Mouse (Mus musculus) heart, embryonic 12.5 days (tissue): ENCODE results near the gene Pde4d. TPM values are rescaled to one million over a fixed set of nuclear protein-coding genes. Genes with fewer than 3 reads are reported as not detected.

ENCODE experiments used
- ATAC-seq: fragments of 200-750 bp; cut with Nextera tagmentation; 2 replicates; pipeline ENCODE4 v1.8.0; 2017; ENCODE audit warnings: moderate TSS enrichment, moderate library complexity; ENCODE audit not compliant: insufficient number of reproducible peaks, low FRiP score
- H3K27ac ChIP-seq: fragments of 300-500 bp; sonication (generic); 2 replicates; pipeline ENCODE4 v1.5.1; 2016; ENCODE audit warnings: mild to moderate bottlenecking, moderate library complexity; ENCODE audit not compliant: poor library complexity, severe bottlenecking
- H3K27me3 ChIP-seq: fragments of 300-500 bp; sonication (generic); replicated peaks from 2 replicates; pipeline ENCODE4 v1.6.1; 2016; ENCODE audit warnings: mild to moderate bottlenecking, moderate library complexity
- H3K36me3 ChIP-seq: fragments of 300-500 bp; sonication (generic); 2 replicates; pipeline ENCODE4 v1.6.1; 2016; ENCODE audit warnings: mild to moderate bottlenecking, moderate library complexity
- H3K4me1 ChIP-seq: fragments of 300-500 bp; sonication (generic); replicated peaks from 2 replicates; pipeline ENCODE4 v1.6.1; 2016; ENCODE audit warnings: mild to moderate bottlenecking
- H3K4me2 ChIP-seq: fragments of 300-500 bp; sonication (generic); 2 replicates; pipeline ENCODE4 v1.6.1; 2016; ENCODE audit warnings: mild to moderate bottlenecking, moderate library complexity
- H3K4me3 ChIP-seq: fragments of 300-500 bp; sonication (generic); 2 replicates; pipeline ENCODE4 v1.5.1; 2016; ENCODE audit warnings: mild to moderate bottlenecking
- H3K9ac ChIP-seq: fragments of 300-500 bp; sonication (generic); 2 replicates; pipeline ENCODE4 v1.6.1; 2016; ENCODE audit warnings: mild to moderate bottlenecking, moderate library complexity
- H3K9me3 ChIP-seq: fragments of 300-500 bp; sonication (generic); replicated peaks from 2 replicates; pipeline ENCODE4 v1.6.1; 2016; ENCODE audit warnings: mild to moderate bottlenecking, moderate library complexity
- WGBS: fragments of 180-500 bp; shearing (Covaris S2); methylation state at CpG from one replicate; pipeline ENCODE4 v1.1.7; 2016; 5-methylcytosine and 5-hydroxymethylcytosine counted together
- polyA plus RNA-seq: library from polyadenylated mRNA; unstranded; fragments of >200 nt; fragmentation: Nextera tagmentation; extraction: Ambion mirVana; gene quantifications from 2 replicates; pipeline ENCODE4 v1.2.1, GENCODE M21; 2016

Pde4d gene
- polyA plus RNA-seq, 1 experiment from 2014 or later, result 34.2 TPM

GRCm38 (mm10) chr13:108900160-108900559 is 450.4 kb downstream of the Pde4d start:
- H3K27ac ChIP-seq, result no peak overlapping the region
- H3K9ac ChIP-seq, result no peak overlapping the region
- no peaks in the 10 kb centered on the region for H3K4me1 ChIP-seq
- no peaks in the 10 kb centered on the region for H3K27me3 ChIP-seq
- no peaks in the 10 kb centered on the region for H3K36me3 ChIP-seq
- no peak overlapping the region for H3K4me3 ChIP-seq
- no peak overlapping the region for H3K4me2 ChIP-seq
- 81% methylated on average over 5 of the region's 5 CpGs for WGBS
- no peak for ATAC-seq
- no peaks in the 10 kb centered on the region for H3K9me3 ChIP-seq

DNA sequence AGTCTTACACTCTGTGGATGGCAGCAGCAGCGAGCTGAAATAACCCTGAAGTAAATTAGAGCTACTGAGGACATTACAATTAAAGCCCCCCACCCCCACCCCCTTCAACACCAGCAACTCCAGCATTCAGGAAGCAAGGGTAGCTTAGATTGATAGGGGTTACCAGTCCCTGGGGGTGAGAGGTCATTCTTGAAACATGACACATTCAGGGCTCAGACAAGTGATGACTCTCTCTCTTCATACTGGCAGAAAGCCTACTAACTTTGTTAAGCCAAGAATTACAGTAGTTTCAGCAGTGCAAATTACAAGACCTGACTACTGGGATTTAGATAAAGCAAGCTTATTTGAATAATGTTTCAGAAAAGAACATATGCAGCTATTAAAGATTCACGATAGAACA is 455.4 kb downstream of the Pde4d start:
- H3K36me3 ChIP-seq, result no peaks in the 10 kb centered on the region
- no peak overlapping the region for H3K27ac ChIP-seq
- no peak overlapping the region for H3K4me2 ChIP-seq
- H3K9ac ChIP-seq, result no peak overlapping the region
- ATAC-seq, result no peak
- 75% methylated on average over 2 of the region's 2 CpGs for WGBS
- H3K27me3 ChIP-seq, result no peaks in the 10 kb centered on the region
- H3K4me1 ChIP-seq, result peaks cover 5% of the 10 kb centered on the region; the same call in 1 of the 2 replicates
- no peaks in the 10 kb centered on the region for H3K9me3 ChIP-seq
- no peak overlapping the region for H3K4me3 ChIP-seq

- H3K27me3 ChIP-seq, result no peaks in the 10 kb centered on the region
- H3K27ac ChIP-seq, result no peak overlapping the region
- 75% methylated on average over 2 of the region's 2 CpGs for WGBS
- H3K4me1 ChIP-seq, result peaks cover 5% of the 10 kb centered on the region; the same call in 1 of the 2 replicates
- no peak for ATAC-seq
- no peaks in the 10 kb centered on the region for H3K9me3 ChIP-seq
- no peak overlapping the region for H3K4me3 ChIP-seq
- H3K9ac ChIP-seq, result no peak overlapping the region
- no peak overlapping the region for H3K4me2 ChIP-seq
- H3K36me3 ChIP-seq, result no peaks in the 10 kb centered on the region
Observed at GRCm38 (mm10) chr13:108909193-108909592, 459.4 kb downstream of the Pde4d start.

DNA sequence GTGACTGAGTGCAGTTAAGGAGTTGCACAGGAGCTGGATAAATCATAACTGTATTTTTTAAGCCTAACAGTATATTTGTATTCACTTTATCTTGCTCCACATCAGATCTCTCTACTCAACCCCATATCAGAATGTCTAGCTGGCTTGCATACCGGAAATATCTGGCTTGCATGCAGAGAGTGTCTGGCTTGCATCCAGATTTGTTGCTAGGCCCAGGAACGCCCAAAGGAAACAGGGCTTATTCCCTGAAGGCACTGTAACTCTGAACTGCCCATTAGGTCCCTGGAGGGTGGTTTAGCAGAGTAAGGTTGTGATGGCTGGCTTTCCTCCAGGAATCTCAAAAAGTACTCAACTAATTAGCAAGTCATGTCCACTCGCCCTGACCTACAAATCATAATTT is 464.9 kb downstream of the Pde4d start:
- Histone ChIP-seq H3K9ac (no peak overlapping the region), H3K4me3 (no peak overlapping the region), H3K4me1 (0 out of 2 replicates have a peak, but pooled peaks cover 3% of the 10 kb centered on the region), H3K9me3 (no peaks in the 10 kb centered on the region), H3K27ac (no peak overlapping the region), H3K36me3 (no peaks in the 10 kb centered on the region), H3K27me3 (no peaks in the 10 kb centered on the region), H3K4me2 (no peak overlapping the region)
- WGBS, result 43% methylated on average over 3 of the region's 3 CpGs
- no peak for ATAC-seq

DNA sequence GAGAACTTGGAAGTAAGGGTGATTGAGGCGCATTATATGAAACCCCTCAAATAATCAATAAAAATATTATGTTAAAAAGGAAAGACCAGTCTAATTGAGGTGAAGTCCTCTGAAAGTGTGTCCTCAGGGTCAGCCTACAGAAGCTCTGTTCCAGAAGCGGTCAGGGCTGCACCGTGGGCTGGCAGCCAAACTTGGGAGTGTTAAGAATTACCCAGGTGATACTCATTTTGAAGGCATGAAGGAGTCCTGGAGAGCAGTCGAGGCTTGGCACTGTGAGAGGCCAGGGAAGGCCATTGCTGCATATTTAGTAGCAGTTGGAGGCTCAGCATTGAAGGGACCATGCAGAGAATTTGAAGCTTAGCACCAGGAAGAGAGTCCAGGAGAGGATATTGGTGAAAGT is 471.4 kb downstream of the Pde4d start:
- no peak overlapping the region for H3K4me3 ChIP-seq
- H3K27ac ChIP-seq, result no peak overlapping the region
- no peaks in the 10 kb centered on the region for H3K9me3 ChIP-seq
- no peaks in the 10 kb centered on the region for H3K27me3 ChIP-seq
- no peak for ATAC-seq
- H3K36me3 ChIP-seq, result no peaks in the 10 kb centered on the region
- 71% methylated on average over 4 of the region's 4 CpGs for WGBS
- H3K4me1 ChIP-seq, result no peaks in the 10 kb centered on the region
- H3K4me2 ChIP-seq, result no peak overlapping the region
- no peak overlapping the region for H3K9ac ChIP-seq

- H3K9me3 ChIP-seq, result no peaks in the 10 kb centered on the region
- no peak for ATAC-seq
Observed at GRCm38 (mm10) chr13:108934854-108935253, 485.1 kb downstream of the Pde4d start.

GRCm38 (mm10) chr13:108937272-108937671 is 487.5 kb downstream of the Pde4d start:
- Histone ChIP-seq H3K9ac (no peak overlapping the region), H3K36me3 (no peaks in the 10 kb centered on the region), H3K4me3 (no peak overlapping the region), H3K27ac (no peak overlapping the region), H3K4me2 (no peak overlapping the region), H3K4me1 (no peaks in the 10 kb centered on the region), H3K27me3 (no peaks in the 10 kb centered on the region), H3K9me3 (peaks cover 8% of the 10 kb centered on the region)
- 64% methylated on average over 2 of the region's 2 CpGs for WGBS
- no peak for ATAC-seq

More at GRCm38 (mm10) chr13:108934854-108935253, 485.1 kb downstream of the Pde4d start:
- no peak overlapping the region for H3K27ac ChIP-seq
- no peaks in the 10 kb centered on the region for H3K27me3 ChIP-seq
- H3K9ac ChIP-seq, result no peak overlapping the region
- no peaks in the 10 kb centered on the region for H3K4me1 ChIP-seq
- H3K36me3 ChIP-seq, result no peaks in the 10 kb centered on the region
- WGBS, result 89% methylated on average over 3 of the region's 3 CpGs
- no peak overlapping the region for H3K4me2 ChIP-seq
- no peak overlapping the region for H3K4me3 ChIP-seq

- H3K4me2 ChIP-seq, result no peak overlapping the region
- ATAC-seq, result no peak
- WGBS, result 80% methylated on average over 1 of the region's 1 CpGs
Observed at GRCm38 (mm10) chr13:108952911-108953310, 503.2 kb downstream of the Pde4d start.

GRCm38 (mm10) chr13:108956059-108956458 is 506.3 kb downstream of the Pde4d start:
- Histone ChIP-seq H3K9ac (no peak overlapping the region), H3K4me3 (no peak overlapping the region), H3K9me3 (no peaks in the 10 kb centered on the region), H3K27ac (no peak overlapping the region), H3K4me1 (no peaks in the 10 kb centered on the region), H3K4me2 (no peak overlapping the region), H3K36me3 (no peaks in the 10 kb centered on the region), H3K27me3 (no peaks in the 10 kb centered on the region)
- ATAC-seq, result no peak
- 65% methylated on average over 4 of the region's 4 CpGs for WGBS

More at GRCm38 (mm10) chr13:108952911-108953310, 503.2 kb downstream of the Pde4d start:
- no peaks in the 10 kb centered on the region for H3K9me3 ChIP-seq
- no peak overlapping the region for H3K27ac ChIP-seq
- no peaks in the 10 kb centered on the region for H3K4me1 ChIP-seq
- H3K4me3 ChIP-seq, result no peak overlapping the region
- no peak overlapping the region for H3K9ac ChIP-seq
- no peaks in the 10 kb centered on the region for H3K36me3 ChIP-seq
- no peaks in the 10 kb centered on the region for H3K27me3 ChIP-seq

DNA sequence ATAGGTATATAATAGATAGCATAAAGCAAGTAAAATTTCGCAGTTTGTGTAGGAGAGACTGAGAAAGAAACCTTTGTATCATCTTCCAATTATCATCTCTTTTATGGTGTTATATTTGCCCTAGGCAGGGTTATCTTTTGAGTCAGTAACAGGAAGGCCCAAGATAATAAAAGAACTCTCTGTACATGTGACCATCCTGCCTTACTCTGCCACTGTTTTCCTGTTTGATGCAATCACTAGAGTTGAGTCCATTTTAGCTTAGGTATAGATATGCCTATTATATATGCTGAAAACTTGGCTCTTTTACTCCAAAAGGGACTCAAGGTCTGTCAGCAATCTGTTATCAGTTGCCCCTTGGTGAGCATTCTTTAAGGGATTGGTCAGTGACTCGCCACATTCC is 514.3 kb downstream of the Pde4d start:
- WGBS, result 64% methylated on average over 2 of the region's 2 CpGs
- Histone ChIP-seq H3K4me2 (no peak overlapping the region), H3K4me3 (no peak overlapping the region), H3K27ac (no peak overlapping the region), H3K27me3 (no peaks in the 10 kb centered on the region), H3K9ac (no peak overlapping the region), H3K4me1 (no peaks in the 10 kb centered on the region), H3K9me3 (no peaks in the 10 kb centered on the region), H3K36me3 (no peaks in the 10 kb centered on the region)
- ATAC-seq, result no peak

DNA sequence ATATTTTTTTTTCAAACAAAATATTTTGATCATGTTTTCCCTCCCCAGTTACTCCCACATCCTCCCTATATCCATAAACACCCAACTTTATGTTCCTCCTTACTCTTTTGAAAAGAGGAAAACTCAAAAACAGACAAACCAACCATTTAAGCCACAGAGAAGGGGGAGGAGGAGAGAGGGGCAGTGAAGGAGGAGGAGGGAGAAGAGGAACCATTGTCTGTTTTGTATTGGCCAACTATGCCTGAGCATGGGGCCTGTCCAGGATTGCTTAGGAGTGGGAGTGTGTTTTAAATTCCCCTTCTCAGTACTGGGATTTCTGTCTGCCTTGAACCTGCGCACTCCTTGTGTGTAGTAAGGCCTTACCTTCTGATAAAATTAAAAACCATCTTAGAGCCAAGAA is 531.4 kb downstream of the Pde4d start:
- no peak overlapping the region for H3K9ac ChIP-seq
- 91% methylated on average over 1 of the region's 1 CpGs for WGBS

GRCm38 (mm10) chr13:108998739-108999138 is 549.0 kb downstream of the Pde4d start:
- H3K36me3 ChIP-seq, result no peaks in the 10 kb centered on the region

More for the DNA sequence above, 531.4 kb downstream of the Pde4d start:
- no peaks in the 10 kb centered on the region for H3K27me3 ChIP-seq
- no peak overlapping the region for H3K27ac ChIP-seq
- H3K4me1 ChIP-seq, result no peaks in the 10 kb centered on the region
- no peaks in the 10 kb centered on the region for H3K36me3 ChIP-seq
- no peak for ATAC-seq
- no peak overlapping the region for H3K4me2 ChIP-seq
- no peaks in the 10 kb centered on the region for H3K9me3 ChIP-seq
- no peak overlapping the region for H3K4me3 ChIP-seq

More at GRCm38 (mm10) chr13:108998739-108999138, 549.0 kb downstream of the Pde4d start:
- Histone ChIP-seq H3K9me3 (no peaks in the 10 kb centered on the region), H3K27ac (no peak overlapping the region), H3K9ac (no peak overlapping the region), H3K4me3 (no peak overlapping the region), H3K4me1 (no peaks in the 10 kb centered on the region), H3K27me3 (no peaks in the 10 kb centered on the region), H3K4me2 (no peak overlapping the region)
- ATAC-seq, result no peak
- 72% methylated on average over 2 of the region's 2 CpGs for WGBS
